Mouse (Mus musculus) cerebellum, adult 18-20 months (tissue): ENCODE measurements at regions not wholly inside any gene's neighbourhood (a gene's known extent, or its start where the extent isn't known, plus 50 kb on each side); places are given as distances from the start of the nearest gene placed in this dataset.

Experiments
- DNase-seq, 2 experiments: peaks; one replicate each; pipeline ENCODE4 v3.0.0; 2021

DNA sequence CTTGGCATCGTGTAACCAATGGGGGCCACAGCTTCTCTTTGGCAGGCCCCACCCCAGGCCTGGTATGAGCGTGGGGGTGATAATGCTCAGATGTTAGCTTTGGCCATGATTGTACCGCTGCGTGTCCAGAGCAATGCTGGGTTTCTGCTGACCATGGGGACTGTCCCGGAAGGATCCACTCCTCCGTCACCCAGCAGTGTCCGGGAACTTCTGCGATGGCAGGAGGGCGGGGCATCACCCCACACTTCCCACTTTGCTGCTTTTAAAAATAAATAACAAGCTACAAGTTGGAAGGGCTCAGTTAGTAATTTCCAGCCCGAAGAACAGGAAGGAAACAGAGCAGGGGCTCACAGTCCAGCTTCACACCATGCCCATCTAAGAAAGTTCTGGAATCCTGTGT, 116.7 kb upstream of the Ptpn1 start:
- DNase-seq = no peak

GRCm38 (mm10) chr2:167809256-167809655, 119.6 kb upstream of the Tmem189 start:
- no peak for DNase-seq

GRCm38 (mm10) chr2:167805629-167806304, 116.1 kb upstream of the Tmem189 start:
- no peak for DNase-seq

- DNase-seq = no peak
Measured at GRCm38 (mm10) chr2:167804493-167805227, 115.0 kb upstream of the Tmem189 start.

DNA sequence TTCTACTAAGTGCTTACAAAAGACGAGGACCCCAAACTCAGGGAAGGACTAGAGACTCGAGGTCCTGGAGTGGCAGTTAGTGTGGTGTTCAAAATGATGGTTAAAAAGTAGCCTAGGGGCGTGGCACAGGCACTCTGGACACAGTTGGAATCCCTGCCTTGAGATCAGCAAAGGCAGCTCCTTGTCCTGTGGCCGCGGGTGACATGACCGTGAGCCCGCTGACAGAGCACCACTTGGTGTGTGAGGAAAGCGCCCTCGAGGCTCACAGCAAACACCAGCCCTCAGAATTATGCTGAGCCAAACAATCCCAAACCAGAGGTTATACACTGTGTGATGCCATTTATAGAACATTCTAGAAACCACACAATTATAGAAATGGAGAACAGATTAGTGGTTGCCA, 112.9 kb upstream of the Tmem189 start:
- no peak for DNase-seq

DNA sequence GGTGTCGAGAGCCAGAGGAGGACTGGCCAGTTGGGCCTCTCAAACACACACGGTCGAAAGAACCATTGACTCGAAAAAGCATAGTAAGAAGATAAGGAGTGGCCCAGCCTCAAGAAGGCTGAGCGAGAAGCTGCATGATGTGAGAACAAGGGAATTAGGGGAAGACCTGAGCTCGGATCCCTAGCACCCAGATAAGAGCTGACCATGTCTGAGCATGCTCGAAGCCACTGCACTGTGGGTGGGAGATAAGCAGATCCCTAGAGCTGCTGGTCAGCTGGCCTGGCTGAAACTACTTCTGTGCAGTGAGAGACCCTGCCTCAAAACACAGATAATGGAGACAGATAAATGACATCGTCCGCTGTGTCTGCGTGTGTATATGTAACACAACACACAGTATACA, 111.8 kb upstream of the Tmem189 start:
- no peak for DNase-seq

DNA sequence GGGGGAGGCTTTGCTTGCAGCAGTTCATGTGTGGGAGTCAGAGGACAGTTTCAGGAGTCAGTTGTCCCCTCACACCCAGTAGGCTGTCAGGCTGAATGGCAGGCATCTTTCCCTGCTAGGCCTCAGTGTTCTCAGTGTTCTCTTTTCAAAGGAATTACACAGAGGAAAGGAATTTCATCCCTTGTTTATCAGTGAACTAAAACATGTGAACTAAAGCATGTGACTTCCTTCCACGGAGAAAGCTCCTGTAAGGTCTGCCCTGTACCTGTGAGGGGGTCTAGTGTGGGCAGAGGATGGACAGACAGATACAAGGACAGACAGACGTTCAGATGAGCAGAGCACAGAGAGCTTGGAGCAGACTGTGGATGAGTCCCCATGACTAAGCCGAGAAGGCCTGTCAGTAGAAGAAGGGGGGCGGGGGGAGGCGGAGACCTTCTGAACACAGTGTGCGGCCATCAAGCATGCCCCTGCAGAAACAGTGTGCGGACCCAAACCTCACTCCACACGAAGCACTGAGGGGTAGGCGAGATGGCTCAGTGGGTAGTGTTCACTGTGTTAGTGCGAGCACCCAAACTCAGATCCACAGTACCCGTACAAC, 111.1 kb upstream of the Tmem189 start:
- DNase-seq = no peak

DNA sequence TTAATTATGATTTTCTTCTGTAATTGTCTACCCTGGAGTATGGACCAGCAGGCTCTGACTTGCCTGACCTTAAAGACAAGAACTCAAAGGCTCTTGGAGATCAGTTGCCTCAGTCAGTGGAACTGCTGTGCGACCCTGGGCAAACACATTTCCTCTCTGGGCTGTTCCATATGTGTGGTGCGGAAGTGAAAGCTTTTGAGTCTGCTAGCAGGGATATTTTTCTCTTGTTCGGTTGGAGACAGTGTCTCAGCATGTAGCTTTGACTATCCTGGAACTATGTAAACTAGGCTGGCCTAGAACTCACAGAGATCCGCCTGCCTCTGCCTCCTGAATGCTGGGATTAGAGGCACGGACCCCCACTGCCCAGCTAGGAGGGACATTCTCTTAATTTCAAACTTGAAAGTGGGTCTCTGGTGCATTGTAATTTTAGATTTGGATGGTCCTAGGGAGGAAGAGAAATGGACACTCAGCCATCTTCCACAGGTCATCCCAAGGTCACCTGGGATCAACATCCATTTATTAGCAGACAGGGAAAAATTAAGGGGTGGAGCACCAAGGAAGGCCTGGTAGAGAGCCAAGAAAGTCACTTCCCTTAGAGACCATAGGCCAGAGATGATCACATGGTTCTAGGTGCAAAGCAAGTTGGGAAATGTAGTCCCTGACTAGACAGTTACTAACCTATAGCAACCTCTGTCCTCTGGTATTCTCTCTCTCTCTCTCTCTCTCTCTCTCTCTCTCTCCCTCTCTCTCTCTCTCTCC, 110.2 kb upstream of the Tmem189 start:
- no peak for DNase-seq

DNA sequence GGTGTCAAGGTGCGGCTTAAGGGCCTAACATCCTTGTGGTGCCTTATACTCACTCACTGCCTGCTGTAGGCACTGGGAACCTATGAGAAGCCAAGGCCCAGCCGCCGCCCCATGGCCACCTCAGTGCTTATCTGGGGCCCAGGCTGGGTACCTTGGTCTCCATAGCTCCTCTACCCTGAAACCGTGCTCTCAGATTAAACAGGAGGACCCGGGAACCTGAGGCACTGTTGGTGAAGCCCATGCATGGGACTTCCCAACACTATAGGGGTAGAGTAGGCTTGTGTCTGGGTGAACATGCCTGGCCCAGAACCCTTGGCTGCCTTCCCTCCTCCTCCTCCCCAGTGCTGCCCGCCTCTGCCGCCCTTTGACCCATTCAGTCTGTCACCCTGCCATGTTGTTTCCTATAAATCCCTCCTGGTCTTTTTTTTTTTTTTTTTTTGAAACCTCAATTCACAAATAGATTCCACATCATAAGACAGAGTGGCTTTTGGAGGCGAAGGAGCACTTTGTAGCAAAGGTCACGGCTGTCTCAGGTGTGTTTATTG, 109.4 kb upstream of the Tmem189 start:
- DNase-seq = no peak

DNA sequence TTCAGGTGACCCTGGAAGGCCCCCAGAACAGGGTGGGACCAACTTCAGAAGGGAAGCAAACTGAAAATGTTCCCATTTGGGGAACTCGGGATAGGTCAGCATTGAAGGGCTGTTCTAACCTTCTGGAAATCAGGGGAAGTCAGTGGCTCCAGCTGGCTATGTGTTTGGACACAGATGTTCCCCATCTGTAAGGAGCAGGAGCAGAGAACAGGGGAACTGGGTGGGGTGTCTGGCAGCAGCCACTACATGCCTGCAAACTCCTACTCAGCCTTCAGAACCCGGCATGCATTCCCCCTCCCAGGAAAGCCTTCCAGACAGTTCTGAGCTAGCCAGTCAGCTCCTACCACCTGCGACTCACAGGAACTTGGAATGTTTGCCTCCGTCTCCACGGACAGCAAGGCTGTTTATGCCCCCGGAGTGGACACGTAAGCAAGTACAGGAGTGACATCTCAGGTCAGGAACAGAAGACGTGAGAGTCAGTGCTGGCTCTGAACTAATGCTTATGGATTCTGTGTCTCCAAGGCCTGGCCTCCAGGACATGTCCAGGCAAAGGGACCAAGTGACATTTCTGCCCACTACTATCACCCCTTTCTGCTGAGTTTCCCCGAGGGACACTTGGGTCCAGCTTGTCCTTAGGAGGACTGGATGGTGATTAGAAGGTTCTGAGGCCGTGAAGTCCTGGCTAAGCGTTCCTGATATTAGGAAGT, 108.6 kb upstream of the Tmem189 start:
- DNase-seq = no peak

GRCm38 (mm10) chr2:167795491-167795890, 105.9 kb upstream of the Tmem189 start:
- DNase-seq = no peak

- DNase-seq = no peak
Measured at GRCm38 (mm10) chr2:167793916-167794315, 104.3 kb upstream of the Tmem189 start.

- no peak for DNase-seq
Measured at GRCm38 (mm10) chr2:167792753-167793152, 103.1 kb upstream of the Tmem189 start.

GRCm38 (mm10) chr2:167792330-167792729, 102.7 kb upstream of the Tmem189 start:
- no peak for DNase-seq

DNA sequence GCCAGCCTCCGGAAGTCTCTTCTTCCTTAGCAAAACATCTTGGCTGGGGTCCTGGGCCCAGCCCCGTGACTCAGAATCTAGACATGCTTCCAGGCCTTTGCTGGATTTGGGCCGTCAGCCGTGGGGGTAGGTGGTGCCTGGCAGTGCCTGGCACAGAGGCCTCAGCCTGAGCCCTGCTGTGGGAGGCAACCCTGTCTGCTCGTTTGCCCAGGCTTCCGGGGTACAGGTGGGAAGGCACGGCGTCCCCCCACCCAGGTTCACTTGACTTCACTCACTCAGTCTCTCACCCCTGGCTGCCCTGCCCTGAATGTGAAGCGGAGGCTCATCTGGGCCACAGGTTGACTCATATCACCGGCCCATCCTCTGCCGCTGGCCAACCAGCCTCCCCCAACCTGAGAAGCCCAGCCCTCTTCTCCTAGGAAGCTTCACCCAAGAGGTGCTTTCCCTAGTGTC, 99.9 kb upstream of the Tmem189 start:
- no peak for DNase-seq

GRCm38 (mm10) chr2:167786951-167787350, 97.3 kb upstream of the Tmem189 start:
- no peak for DNase-seq

GRCm38 (mm10) chr2:167784353-167784752, 94.7 kb upstream of the Tmem189 start:
- DNase-seq = no peak

DNA sequence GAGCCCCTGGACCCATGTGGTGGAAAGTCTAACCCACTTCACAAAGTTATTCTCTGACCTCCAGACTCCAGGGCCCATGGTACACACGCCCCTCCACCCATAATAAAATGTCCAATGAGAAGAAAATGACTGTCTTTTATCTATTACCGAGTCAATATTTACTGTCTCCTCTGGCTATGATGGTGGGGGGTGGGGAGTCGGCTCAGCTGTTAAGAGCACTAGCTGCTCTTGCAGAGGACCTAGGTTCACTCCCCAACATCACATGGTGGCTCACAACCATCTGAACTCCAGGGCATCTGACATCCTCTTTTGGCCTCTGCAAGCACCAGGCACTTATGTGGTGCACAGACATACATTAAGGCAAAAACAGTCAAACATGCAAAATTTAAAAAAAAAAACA, 93.8 kb upstream of the Tmem189 start:
- no peak for DNase-seq

- DNase-seq = no peak
Measured at GRCm38 (mm10) chr2:167782231-167782999, 92.8 kb upstream of the Tmem189 start.

DNA sequence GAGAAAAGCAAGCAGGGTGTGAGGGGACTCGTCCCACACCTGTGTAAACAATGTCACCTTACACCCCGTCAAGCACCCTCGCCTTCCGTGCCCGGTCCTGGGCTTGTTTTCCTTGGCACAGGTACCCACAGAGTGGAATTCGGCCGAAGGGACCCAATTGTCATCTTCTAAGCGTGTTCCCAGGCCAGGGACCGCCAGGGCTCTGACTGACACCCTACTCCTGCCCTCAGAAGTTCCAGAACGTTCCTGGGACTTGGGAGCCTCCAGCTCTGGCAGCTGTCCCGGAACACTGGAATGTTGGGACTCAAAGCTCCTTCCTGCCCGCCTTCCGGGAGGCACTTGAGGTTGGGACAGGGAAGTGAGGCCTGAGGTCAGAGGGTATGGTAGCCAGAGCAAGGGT, 91.9 kb upstream of the Tmem189 start:
- DNase-seq = no peak

DNA sequence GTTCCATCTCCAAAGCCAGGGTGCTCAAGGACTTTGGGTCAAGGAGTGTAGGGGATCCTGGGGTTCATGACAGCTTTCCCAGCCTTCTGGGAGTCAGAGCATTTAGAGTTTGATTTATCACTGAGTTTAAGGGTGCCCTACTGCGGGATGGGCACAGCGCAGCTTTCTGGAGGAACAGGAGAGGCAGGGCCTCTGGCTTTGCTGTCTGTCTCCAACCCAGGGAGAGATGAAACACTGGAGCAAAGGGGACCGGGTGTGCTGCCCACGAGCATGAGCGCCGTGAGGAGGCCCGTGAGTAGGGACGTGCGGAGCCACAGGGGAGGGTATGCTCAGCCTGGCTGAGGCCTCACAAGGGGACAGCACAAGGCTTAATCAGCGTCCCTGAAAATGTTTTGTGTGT, 89.1 kb upstream of the Tmem189 start:
- no peak for DNase-seq

GRCm38 (mm10) chr2:167778271-167778670, 88.6 kb upstream of the Tmem189 start:
- DNase-seq = no peak
